Mouse (Mus musculus): ENCODE measurements at regions not wholly inside any gene's neighbourhood (a gene's known extent, or its start where the extent isn't known, plus 50 kb on each side); places are given as distances from the start of the nearest gene placed in this dataset.
A peak's percentile ranks its signal among the peaks of the same experiment; 100 is the strongest.

- H3K36me3 ChIP-seq (ENCODE audit: insufficient read depth, low read length): no peaks in the 10 kb centered on the region
- no peaks in the 10 kb centered on the region for H3K27me3 ChIP-seq (ENCODE audit: insufficient read depth, low read length)
- no peaks in the 10 kb centered on the region for H3K9me3 ChIP-seq (ENCODE audit: low read length)
- H3K4me1 ChIP-seq (replicated peaks; ENCODE audit: low read depth, low read length): no peaks in the 10 kb centered on the region
- TF ChIP-seq NANOG (IDR thresholded peaks at IDR 0.05; ENCODE audit: borderline replicate concordance, low read length) (no peak), CTCF (conservative IDR thresholded peaks at IDR 0.05; ENCODE audit: low read length) (no peak), POU5F1 (IDR thresholded peaks at IDR 0.05; ENCODE audit: borderline replicate concordance, low read length) (no peak)
- no peak overlapping the region for H3K4me3 ChIP-seq (replicated peaks; ENCODE audit: low read length)
Observed at GRCm38 (mm10) chr14:89405011-89405712, 934.0 kb upstream of the Pcdh20 start.

GRCm38 (mm10) chr14:89402568-89403339, 931.6 kb upstream of the Pcdh20 start:
- Histone ChIP-seq H3K36me3 (ENCODE audit: insufficient read depth, low read length) (no peaks in the 10 kb centered on the region), H3K4me1 (replicated peaks; ENCODE audit: low read depth, low read length) (no peaks in the 10 kb centered on the region), H3K9me3 (ENCODE audit: low read length) (no peaks in the 10 kb centered on the region), H3K4me3 (replicated peaks; ENCODE audit: low read length) (no peak overlapping the region), H3K27me3 (ENCODE audit: insufficient read depth, low read length) (no peaks in the 10 kb centered on the region)
- TF ChIP-seq NANOG (IDR thresholded peaks at IDR 0.05; ENCODE audit: borderline replicate concordance, low read length): no peak
- TF ChIP-seq POU5F1 (IDR thresholded peaks at IDR 0.05; ENCODE audit: borderline replicate concordance, low read length): no peak
- no peak for TF ChIP-seq CTCF (conservative IDR thresholded peaks at IDR 0.05; ENCODE audit: low read length)

- Histone ChIP-seq H3K4me3 (replicated peaks; ENCODE audit: low read length) (no peak overlapping the region), H3K9me3 (ENCODE audit: low read length) (no peaks in the 10 kb centered on the region), H3K36me3 (ENCODE audit: insufficient read depth, low read length) (no peaks in the 10 kb centered on the region), H3K27me3 (ENCODE audit: insufficient read depth, low read length) (no peaks in the 10 kb centered on the region), H3K4me1 (replicated peaks; ENCODE audit: low read depth, low read length) (no peaks in the 10 kb centered on the region)
- TF ChIP-seq POU5F1 (IDR thresholded peaks at IDR 0.05; ENCODE audit: borderline replicate concordance, low read length) (no peak), NANOG (IDR thresholded peaks at IDR 0.05; ENCODE audit: borderline replicate concordance, low read length) (no peak), CTCF (conservative IDR thresholded peaks at IDR 0.05; ENCODE audit: low read length) (no peak)
Observed at GRCm38 (mm10) chr14:89357050-89357749, 886.0 kb upstream of the Pcdh20 start.

GRCm38 (mm10) chr14:89347972-89348371, 876.8 kb upstream of the Pcdh20 start:
- Histone ChIP-seq H3K36me3 (ENCODE audit: insufficient read depth, low read length) (no peaks in the 10 kb centered on the region), H3K9me3 (ENCODE audit: low read length) (no peaks in the 10 kb centered on the region), H3K4me3 (replicated peaks; ENCODE audit: low read length) (no peak overlapping the region), H3K4me1 (replicated peaks; ENCODE audit: low read depth, low read length) (no peaks in the 10 kb centered on the region), H3K27me3 (ENCODE audit: insufficient read depth, low read length) (no peaks in the 10 kb centered on the region)
- no peak for TF ChIP-seq POU5F1 (IDR thresholded peaks at IDR 0.05; ENCODE audit: borderline replicate concordance, low read length)
- TF ChIP-seq NANOG (IDR thresholded peaks at IDR 0.05; ENCODE audit: borderline replicate concordance, low read length): no peak
- peak; percentile 26; the same call in 1 of the 2 replicates for TF ChIP-seq CTCF (conservative IDR thresholded peaks at IDR 0.05; ENCODE audit: low read length)

- no peak for TF ChIP-seq POU5F1 (IDR thresholded peaks at IDR 0.05; ENCODE audit: borderline replicate concordance, low read length)
- TF ChIP-seq CTCF (conservative IDR thresholded peaks at IDR 0.05; ENCODE audit: low read length): no peak
- TF ChIP-seq NANOG (IDR thresholded peaks at IDR 0.05; ENCODE audit: borderline replicate concordance, low read length): peak; percentile 85; the same call in 1 of the 2 replicates
- Histone ChIP-seq H3K4me1 (replicated peaks; ENCODE audit: low read depth, low read length) (peaks cover 24% of the 10 kb centered on the region), H3K27me3 (ENCODE audit: insufficient read depth, low read length) (no peaks in the 10 kb centered on the region), H3K36me3 (ENCODE audit: insufficient read depth, low read length) (no peaks in the 10 kb centered on the region), H3K4me3 (replicated peaks; ENCODE audit: low read length) (no peak overlapping the region), H3K9me3 (ENCODE audit: low read length) (peaks cover 15% of the 10 kb centered on the region)
Observed at GRCm38 (mm10) chr14:89325116-89325515, 853.9 kb upstream of the Pcdh20 start.

- Histone ChIP-seq H3K9me3 (ENCODE audit: low read length) (no peaks in the 10 kb centered on the region), H3K4me3 (replicated peaks; ENCODE audit: low read length) (no peak overlapping the region), H3K27me3 (ENCODE audit: insufficient read depth, low read length) (no peaks in the 10 kb centered on the region), H3K36me3 (ENCODE audit: insufficient read depth, low read length) (no peaks in the 10 kb centered on the region), H3K4me1 (replicated peaks; ENCODE audit: low read depth, low read length) (no peaks in the 10 kb centered on the region)
- TF ChIP-seq CTCF (conservative IDR thresholded peaks at IDR 0.05; ENCODE audit: low read length) (no peak), POU5F1 (IDR thresholded peaks at IDR 0.05; ENCODE audit: borderline replicate concordance, low read length) (no peak), NANOG (IDR thresholded peaks at IDR 0.05; ENCODE audit: borderline replicate concordance, low read length) (no peak)
Observed at GRCm38 (mm10) chr14:89308506-89308905, 837.3 kb upstream of the Pcdh20 start.

Measured in E14TG2a.4 (cell line).